Mouse (Mus musculus) gastrocnemius, adult 8-10 months (tissue): Measurements from ENCODE around the gene Pin4. TPM values are rescaled to one million over a fixed set of nuclear protein-coding genes. Genes with fewer than 3 reads are reported as not detected.
A peak's percentile ranks its signal among the peaks of the same experiment; 100 is the strongest.
"Not testable (repeated sequence)": the region's sequence is repeated elsewhere in the genome, so short reads cannot be mapped to it uniquely, and the experiment has no call there.

Experiments used
- DNase-seq, 2 experiments: peaks; one replicate each; pipeline ENCODE4 v3.0.0; 2022; ENCODE audit warnings: low spot score in 2 of 2
- total RNA-seq, 4 experiments: library from RNA; stranded (reverse); gene quantifications; 2 replicates each; pipeline ENCODE4 v1.2.4; 2022

Pin4 gene
- total RNA-seq = 10 to 100 TPM in 2 of 4 experiments, 1 to 10 TPM in 2; 7.1 to 29.0 (median 16.1) TPM

- DNase-seq = peak; percentile 86 to 89
These were observed at the start of gene Pin4 for GRCm38 (mm10) chrX:102119042-102119864. TSS of gene Pin4 (plus strand) at chrX:102119447.

DNA sequence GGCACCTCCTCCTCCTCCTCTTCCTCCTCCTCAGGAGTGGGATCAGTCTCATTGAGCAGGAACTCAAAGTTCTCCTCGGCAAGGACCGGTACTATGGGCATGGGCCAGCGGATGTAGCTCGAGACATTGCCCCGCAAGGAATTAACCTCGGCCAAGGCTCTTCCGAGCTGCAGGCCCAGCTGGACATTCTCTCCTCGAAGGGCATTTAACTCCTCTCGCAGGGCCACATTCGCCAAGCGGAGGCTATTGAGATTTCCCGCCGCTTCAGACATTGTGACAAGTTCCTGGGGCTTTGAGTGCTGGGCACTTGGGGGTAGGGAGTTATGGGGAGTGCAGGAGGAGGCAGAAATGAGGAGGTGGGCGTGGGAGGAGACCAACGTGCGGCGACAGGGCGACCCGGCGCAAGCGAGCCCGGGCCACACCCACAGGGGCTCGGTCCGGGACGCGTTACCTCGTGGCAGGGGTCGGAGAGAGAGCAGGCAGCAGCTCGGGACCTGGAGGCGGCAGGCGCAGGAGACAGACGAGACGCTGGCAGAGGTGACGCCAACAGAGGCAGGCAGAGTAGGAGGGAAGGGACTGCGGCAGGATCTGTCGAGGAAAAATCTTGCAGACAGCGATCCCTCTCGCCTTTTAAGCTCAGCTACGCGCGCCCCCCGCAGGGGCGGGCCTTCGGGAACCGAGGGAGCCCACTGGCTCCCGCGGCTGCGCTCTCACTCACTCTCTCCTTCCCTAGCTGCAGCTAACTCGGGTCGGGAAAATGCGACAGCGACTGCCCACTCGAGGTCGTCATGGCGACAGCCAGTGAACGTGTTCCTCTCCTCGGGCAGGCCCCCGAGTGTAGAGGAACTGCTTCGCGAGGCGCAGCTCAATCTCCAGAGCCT, 48.4 kb upstream of the Pin4 start, which contains the start of gene Rtl5:
TSS of gene Rtl5 (minus strand) at position 714 of the 881 bp plus-strand sequence.
- peak in 1 of 2 experiments; percentile 42 for DNase-seq

GRCm38 (mm10) chrX:102071517-102071916, 47.7 kb upstream of the Pin4 start:
- no peak for DNase-seq

DNA sequence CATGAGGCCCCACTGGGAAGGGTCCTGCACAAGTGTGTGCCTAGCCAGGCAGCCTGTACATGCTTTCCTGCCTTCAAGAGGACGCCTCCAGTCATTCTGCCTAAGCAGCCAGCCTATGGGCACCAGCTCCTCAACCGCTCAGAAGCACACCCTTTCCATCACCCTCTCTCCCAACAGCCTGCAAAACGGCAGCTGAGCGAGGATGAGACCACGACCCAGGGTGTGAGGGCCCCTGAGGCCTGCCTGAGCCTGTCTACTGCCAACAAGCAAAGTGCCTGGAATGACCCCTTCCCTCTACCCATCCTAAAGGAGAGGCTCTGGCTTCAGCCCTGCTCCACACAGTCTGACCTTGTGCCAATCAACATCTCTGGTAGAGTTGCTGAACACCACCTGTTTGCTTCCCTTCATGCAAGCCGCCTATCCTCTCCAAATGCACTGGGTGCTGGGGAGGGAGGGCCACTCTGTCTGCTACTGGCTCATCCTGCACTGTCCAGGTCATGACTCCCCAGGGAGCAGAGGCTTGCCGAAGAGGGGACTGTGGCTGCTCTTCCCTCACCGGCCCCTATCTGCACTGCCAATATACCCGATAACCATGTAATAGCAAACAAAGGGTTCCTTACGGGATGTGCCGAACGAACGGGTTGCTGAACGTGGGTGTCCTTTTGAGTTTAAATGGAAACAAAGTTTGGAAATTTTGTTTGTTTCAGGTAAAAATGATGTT, 45.5 kb upstream of the Pin4 start:
- no peak for DNase-seq

GRCm38 (mm10) chrX:102074435-102074834, 44.8 kb upstream of the Pin4 start:
- DNase-seq = no peak

GRCm38 (mm10) chrX:102075158-102075557, 44.1 kb upstream of the Pin4 start:
- DNase-seq = no peak

DNA sequence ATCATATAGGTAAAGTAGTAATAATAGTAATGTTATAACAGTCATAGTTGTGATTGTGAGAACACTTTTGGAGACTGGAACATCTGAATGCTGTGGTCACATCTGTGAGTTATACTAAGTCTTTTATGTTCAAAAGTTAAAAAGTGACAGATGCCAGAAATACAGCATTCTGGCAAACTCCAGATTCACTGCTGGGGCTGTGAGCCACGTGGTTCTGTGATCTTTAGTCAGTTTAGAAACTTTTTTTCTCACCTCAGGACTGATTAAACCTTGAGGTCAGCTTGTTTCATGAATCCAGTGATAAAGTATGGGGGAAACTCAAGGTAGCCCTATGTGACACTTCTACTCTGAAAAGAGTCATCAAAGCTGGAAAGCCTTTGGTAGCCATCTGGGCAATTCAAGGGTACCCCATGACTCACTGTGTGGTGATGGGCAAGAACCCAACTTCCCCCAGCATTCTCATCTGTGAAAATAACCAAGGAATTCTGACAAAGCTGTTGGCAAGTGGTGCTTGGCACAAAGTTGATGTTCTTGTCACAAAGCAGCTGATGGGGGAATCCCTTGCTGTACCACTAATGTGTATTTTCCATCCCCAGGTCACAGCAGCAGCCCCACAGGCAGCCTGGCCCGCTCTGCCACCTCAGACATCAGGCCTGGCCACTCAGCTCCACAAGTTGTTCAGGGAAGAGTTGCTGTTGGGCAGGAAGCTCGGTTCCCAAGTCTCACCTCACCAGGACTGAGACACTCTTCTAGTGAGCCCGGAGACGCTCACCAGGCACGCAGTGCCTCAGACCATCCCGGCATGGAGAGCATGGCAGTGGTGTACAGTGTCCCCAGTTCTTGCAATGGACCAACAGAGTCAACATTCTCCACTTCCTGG, 42.1 kb upstream of the Pin4 start:
- DNase-seq = no peak

DNA sequence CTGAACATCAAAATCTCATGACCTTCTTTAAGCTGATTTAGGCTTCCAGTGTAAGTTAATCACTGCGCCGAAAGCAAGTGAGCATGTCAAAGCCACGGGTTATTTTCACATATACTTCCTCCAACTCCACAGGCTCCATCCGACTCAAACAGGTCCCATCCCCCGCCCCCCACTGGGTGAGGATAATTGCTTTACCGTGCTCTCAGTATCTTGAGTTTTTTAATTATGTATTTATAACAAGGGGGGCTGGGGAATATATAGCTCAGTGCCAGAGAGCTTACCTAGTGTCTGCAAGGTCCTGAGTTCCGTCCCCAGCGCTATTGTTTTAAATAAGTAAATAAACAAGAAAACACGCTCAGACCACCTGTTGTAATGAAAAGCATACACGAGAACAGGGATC, 38.2 kb upstream of the Pin4 start:
- DNase-seq = no peak

- no peak for DNase-seq
These were observed 37.5 kb upstream of the Pin4 start for GRCm38 (mm10) chrX:102081573-102082279.

- no peak for DNase-seq
These were observed 36.9 kb upstream of the Pin4 start for GRCm38 (mm10) chrX:102082340-102082739.

DNA sequence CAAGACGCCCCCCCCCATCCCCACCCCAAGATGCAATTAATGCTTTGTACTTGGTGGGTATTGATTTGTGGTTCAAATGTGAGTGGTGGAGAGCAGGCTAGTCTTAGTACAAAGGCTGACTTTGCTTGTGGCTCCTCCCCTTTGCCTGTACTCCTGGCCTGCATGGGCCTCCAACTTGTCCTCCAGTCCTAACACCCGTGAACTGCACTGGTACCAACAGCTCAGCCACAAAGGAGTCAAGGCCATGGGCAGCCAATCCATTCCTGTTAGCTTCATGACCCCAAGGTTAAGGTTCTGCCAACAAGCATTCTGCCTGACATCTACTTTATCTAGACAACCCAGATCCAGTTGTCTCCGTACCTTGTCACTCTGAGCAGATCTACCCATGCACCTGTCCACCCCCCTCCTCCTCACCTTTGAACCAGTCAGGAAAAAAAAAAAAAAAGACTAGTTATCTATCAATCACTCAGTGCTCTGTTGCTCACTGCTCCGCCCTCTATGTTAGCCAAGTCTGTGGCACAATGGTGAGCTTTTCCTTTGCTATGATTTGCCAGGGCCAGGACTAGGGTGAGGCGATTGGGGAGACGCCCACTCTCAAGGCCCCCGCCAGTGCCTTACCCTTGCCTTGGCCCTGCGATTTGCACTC, 33.3 kb upstream of the Pin4 start:
- DNase-seq = no peak

DNA sequence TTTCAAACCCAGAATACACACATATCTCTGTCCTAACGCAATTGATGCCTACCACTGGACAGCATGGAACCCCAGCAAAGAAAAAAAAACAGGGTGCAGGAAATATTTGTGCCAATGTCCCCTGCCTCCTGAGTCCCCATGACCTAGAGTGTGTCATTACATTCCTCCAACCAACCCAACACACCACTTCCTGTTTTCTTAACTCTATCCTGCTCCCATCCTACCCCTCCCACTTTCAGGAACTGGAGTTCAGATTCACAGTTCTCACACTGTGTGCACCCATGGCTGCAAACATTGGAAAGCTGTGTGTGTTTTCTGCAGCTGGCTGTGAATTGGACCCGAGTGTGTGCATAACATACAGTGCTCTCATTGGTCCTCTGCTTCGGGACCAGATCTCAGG, 28.6 kb upstream of the Pin4 start:
- DNase-seq = no peak

DNA sequence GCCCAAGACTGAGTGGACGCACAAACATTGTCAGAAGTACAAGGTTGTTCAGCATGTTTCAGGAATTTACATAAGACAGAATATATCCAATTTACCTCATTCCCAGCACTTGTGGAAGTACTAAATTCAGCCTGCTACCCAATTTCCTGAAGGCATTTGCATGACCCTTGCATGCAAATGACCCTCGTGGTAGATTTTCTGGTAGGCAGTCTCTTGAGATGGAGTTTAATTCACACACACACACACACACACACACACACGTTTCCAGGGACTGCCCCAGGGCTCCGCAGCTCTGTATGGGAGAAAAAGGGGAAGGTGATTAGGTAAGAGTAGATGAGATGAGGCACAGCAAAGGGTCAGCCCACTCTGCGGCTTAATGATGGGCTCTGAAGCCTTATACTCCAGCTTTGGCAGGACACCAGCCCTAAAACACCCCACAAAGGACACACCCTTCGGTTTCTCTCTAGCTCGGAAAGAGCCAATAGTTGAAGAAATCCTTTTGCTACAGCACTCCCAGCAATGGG, 24.8 kb upstream of the Pin4 start:
- no peak for DNase-seq

- DNase-seq = no peak
These were observed 17.4 kb upstream of the Pin4 start for GRCm38 (mm10) chrX:102101886-102102285.

GRCm38 (mm10) chrX:102103830-102104229, 15.4 kb upstream of the Pin4 start:
- DNase-seq = not testable (repeated sequence)

DNA sequence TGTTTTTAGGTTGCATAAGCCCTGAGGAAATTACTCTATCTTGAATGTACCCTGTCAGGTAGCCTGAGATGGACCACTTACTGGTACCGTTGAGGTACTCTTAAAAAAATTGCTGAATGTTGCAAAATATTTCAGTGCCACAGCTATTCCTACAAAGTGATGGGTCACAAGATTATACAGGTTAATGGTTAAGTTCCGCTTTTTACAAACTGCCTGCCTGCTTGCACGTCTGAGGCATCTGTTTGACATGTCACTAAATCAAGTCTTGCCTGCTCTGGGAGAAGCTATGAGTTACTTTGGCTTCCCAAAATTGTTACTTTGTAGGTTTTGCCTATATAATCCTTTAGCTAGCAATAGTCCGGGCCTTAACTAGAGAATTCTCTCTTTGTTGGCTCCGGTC, 9.9 kb upstream of the Pin4 start:
- DNase-seq = not testable (repeated sequence)

DNA sequence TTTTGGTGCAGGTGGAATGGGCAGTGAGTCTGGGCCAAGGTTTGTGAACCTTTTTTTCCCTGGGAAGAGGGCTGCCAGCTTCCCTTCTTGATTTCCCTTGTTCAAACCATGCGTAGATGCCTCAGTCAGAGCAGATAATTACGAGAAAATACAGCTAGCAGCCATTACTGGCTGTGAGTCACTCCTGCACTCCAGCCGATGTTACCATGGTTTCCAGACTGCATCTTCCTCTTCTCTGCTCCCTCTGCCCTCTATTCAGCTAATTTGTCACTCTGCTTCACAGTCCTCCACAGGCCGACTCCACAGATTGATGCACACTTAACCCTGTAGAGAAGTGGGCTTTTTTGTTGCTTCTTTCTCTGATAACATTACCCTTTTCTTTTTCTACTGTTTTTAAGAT, 3.6 kb upstream of the Pin4 start:
- DNase-seq = no peak

- DNase-seq = no peak
These were observed 2.1 kb downstream of the Pin4 start for GRCm38 (mm10) chrX:102121321-102121720.

GRCm38 (mm10) chrX:102141157-102141556, 21.9 kb downstream of the Pin4 start:
- no peak for DNase-seq
